Mouse (Mus musculus) thymus, postnatal 36 days (tissue): ENCODE results near the gene Grpel1.

Experiments
- DNase-seq, 2 experiments: peaks; one replicate each; pipeline ENCODE4 v3.0.0; 2022; ENCODE audit warnings: mixed read lengths in 2 of 2

Grpel1 gene

GRCm38 (mm10) chr5:36462810-36463209 lies 2.0 kb upstream of the Grpel1 start:
- peak; percentile 81 to 87 for DNase-seq

DNA sequence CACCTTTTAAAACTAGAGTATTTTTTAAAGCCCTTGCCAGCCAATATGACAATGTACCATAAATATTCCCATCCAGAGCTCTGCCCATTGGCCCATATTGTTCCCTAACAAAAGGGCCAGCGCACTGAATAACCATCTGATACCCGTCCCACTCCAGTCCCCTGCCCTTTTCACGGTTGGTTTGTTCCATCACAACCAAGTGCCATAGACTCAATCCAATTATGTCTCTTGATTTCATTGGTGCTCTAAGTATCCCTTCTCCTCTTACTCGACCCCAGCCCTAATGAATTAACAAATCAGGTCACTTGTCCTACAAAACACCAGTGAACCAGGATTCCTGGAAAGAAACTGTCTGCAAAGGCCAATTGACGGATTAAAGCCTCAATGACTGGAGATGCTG lies 1.4 kb upstream of the Grpel1 start:
- DNase-seq, result no peak

DNA sequence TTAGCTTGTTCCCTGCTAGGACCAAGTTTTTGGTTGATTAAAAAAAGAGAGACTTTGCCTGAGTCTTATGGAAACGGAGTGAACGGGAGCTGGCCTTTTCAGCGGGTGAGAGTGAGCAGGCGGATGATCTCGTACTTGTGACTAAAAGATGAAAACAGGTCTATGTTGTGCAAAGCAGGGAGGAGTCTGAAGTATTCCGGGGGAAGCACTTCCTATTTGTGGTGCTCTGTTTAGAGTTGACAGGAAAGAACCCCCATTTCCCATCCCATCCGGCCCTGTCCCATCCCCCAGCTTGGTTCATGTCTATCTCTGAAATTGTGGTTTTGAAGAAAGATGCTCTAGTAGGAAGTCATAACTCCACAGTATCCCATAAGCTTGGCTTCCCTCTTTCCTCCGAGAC lies 1.1 kb downstream of the Grpel1 start:
- no peak for DNase-seq

DNA sequence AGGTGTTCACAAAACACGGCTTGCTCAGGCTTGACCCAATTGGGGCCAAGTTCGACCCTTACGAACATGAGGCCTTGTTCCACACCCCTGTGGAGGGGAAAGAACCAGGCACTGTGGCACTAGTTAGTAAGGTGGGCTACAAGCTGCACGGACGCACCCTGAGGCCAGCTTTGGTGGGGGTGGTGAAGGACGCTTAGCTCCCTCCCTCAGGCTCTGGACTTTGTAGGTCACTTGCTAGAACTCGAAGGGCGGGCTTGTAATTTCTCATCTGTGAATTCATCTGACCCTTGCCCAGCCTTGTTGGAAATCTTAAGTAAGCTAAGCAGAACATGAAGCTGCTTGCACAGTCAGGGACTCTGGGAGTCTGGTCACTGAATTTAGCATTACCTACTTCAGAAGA lies 6.4 kb downstream of the Grpel1 start:
- no peak for DNase-seq

- no peak for DNase-seq
These were observed 8.3 kb downstream of the Grpel1 start for GRCm38 (mm10) chr5:36472876-36473655.

DNA sequence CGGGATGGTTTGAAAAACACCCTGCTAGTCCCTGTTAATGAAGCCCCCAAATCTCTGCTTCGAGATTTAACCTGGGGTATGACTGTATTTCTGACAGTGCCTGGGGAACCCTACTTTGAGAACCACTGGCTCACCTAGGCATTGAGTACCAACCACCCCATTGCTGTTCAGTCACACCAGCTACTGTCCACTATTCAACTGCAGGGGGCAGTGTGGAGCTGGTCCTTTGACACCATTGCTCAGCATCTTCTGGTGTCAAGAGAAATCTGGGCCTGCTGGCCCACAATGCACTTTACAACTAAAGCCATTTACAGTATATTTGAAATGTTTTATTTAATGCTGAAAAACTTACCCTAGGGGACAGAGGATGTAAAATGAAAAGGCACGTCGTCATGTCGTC lies 9.5 kb downstream of the Grpel1 start:
- DNase-seq, result peak; percentile 62 to 67

DNA sequence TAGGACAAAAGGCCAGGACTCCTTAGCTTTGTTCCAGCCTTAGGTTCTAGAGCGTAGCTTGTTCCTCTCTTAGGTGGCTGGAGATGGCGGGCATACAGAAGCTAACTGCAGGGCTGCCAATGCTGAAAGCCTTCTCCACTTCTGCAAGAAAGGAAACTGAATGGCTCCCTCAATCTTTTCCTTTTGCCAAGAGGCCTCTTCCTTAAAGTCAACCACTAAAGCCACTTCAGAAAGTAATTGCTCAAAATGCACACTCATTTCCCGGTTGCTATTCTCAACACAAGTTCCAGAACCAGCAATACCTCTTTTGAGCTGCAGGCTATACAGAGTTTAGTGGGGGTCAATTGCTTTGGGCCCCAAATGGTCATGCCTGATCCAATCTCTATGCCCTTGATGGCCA lies 12.7 kb downstream of the Grpel1 start:
- DNase-seq, result no peak

DNA sequence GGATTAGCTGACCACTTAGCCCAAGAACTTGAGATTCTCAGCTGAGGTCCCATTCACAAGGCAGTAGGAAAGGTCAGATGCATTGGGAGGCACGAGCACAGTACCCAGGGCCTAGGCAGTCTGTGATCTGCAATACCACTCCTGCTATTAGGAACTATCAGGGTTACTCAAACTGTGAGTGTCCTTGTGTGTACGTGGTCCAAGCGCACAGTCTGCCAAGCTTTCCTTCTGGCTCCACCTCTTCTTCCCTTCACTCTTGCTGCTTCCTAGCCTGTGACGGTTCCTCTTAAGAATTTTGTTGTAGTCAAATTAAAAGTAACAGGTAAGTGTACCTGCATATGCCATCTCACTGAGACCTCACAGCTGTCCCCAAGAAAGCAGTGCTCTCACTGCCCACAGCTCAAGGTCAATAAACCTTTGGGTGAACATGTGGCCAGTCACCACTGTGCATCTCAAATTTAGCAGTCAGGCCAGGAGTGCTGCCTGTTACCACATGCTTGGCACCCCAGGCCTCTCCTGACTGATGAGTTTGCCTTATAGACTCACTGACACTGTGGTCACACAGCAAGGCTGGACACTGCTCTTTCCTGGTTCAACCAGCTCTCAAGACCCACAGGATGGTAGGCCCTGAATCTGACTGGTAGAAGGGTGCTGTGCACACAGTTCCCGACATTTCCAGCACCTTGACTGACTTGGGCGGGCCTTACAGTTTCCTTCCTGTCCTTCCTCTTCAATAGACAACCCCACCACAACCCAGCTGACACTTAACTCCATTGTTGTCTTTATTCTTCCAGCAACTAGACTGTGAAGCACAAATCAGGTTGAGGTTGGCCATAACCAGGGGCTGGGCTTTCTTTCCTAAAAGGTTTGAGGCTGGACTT lies 14.0 kb downstream of the Grpel1 start:
- no peak for DNase-seq

GRCm38 (mm10) chr5:36479735-36480134 lies 14.9 kb downstream of the Grpel1 start:
- no peak for DNase-seq

- DNase-seq, result no peak
These were observed 15.6 kb downstream of the Grpel1 start for GRCm38 (mm10) chr5:36480398-36480797.

- DNase-seq, result no peak
These were observed 16.3 kb downstream of the Grpel1 start for GRCm38 (mm10) chr5:36481114-36481513.

GRCm38 (mm10) chr5:36483203-36484101 lies 18.7 kb downstream of the Grpel1 start:
- DNase-seq, result peak; percentile 60 to 73

GRCm38 (mm10) chr5:36484171-36484990 lies 19.6 kb downstream of the Grpel1 start, which contains the start of the genes Tada2b and Ccdc96:
TSS of gene Tada2b (minus strand) at chr5:36484285.
TSS of gene Ccdc96 (plus strand) at chr5:36484588.
- DNase-seq, result peak; percentile 96 to 99

DNA sequence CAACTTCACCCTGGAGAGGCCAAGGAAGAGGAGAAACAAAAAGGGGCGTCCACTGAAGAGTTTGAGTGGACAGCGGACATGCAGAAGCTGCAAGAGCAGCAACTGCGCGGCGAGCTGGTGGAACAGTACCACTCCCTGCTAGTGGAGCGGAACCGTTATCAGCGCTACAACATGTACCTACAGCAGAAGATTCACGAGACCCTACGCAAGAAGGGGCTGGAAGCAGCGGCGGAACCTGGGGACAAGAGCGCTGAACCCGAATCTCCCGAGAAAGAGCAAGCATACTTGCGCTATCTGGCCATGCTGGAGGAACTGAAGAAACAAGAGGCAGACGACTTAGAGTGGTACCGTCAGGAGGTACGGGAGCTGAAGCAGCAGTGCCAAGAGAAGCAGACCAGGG lies 20.5 kb downstream of the Grpel1 start:
- no peak for DNase-seq

DNA sequence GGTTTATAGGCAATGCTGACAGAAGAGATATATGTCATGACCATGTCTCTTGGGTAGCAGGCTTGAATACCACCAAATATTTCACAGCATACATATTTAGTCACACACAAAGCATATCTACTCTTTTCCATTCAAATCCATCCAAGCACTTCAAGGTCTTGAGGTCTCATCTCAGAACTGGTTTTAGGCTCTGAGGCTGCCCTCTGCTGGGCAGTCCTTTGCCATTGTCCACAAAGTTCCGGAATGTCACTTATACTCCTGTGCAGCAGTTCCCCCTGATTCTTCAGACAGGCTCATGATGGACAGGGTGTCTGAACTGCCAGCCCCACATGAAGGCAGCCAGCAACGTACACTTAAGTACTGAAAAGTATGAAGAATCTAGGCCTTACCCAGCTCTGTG lies 24.4 kb downstream of the Grpel1 start:
- peak; percentile 16 to 32 for DNase-seq

GRCm38 (mm10) chr5:36493919-36494318 lies 29.1 kb downstream of the Grpel1 start:
- no peak for DNase-seq

- no peak for DNase-seq
These were observed 29.9 kb downstream of the Grpel1 start for GRCm38 (mm10) chr5:36494709-36495108.

- DNase-seq, result no peak
These were observed 40.4 kb downstream of the Grpel1 start for GRCm38 (mm10) chr5:36505235-36505634.

DNA sequence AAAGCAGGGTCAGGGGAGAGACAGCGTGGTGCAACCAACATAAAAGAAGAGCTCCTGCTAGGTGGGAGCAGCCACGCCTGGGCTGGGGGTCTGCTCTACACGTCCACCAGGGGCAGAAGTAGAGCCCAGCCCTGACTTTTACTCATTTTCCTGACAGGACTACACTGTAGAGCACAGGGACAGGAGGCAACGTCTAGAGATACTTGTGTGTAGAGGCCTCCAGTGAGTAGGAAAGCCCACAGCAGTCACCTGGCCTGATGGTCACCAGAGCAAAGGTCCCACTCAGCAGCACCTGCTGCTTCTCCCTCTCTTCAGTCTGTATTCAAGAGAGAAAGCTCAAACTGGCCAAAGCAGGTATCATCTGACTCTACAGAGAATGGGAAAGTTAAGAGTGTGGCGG lies 40.8 kb downstream of the Grpel1 start:
- no peak for DNase-seq

GRCm38 (mm10) chr5:36508351-36508750 lies 43.6 kb downstream of the Grpel1 start:
- no peak for DNase-seq

DNA sequence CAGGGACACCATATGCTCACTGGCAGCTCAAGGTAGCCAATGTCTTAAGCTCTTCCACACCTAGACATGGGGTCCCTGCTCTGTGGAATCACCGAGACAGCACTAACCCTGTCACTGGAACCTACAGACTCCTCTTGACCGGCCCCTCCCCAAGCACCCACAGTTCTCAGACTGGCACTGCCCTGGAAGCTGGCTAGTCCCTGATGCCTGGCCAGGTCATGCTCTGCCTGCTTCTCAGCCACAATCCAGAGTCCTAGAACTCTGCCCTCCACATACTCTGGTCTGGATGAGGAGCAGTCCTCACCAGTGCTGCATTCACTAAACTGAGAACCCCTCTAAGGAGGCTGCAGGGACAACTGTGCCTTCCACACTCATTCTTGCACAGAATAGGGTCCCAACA lies 46.2 kb downstream of the Grpel1 start:
- DNase-seq, result no peak

DNA sequence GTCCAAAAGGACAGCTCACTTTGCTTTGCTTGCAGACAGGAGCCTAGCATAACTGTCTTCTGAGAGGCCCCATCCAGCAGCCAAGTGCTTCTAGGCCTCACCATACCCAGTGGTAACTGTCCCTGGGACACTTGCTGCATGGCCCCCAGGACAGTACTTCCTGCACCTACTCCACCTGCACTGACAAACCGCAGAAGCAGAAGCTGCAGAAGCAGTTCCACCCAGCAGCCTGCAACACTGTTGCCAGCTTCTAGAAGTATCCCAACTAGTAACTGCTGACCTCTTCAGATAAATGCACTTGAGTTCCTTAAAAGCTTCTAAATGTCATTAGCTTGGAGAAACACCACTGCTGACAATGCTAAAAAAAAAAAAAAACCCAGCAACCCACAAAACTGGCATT lies 50.3 kb downstream of the Grpel1 start:
- DNase-seq, result no peak
